Mouse (Mus musculus) mouse trophoblast stem cell (cell line): ENCODE measurements around the gene Rab43.

Source experiments
- in situ Hi-C, 2 experiments: fragments of 300-500 bp; cut with MseI, MboI; formaldehyde crosslinking; loops; 2 replicates in 1 of 2; 3 replicates in 1 of 2; pipeline ENCODE4 v1.15.1; 2025

Gene Rab43

GRCm38 (mm10) chr6:87751574-87751973 lies 60.4 kb downstream of the Rab43 start:
- in situ Hi-C loops = no loop called here

DNA sequence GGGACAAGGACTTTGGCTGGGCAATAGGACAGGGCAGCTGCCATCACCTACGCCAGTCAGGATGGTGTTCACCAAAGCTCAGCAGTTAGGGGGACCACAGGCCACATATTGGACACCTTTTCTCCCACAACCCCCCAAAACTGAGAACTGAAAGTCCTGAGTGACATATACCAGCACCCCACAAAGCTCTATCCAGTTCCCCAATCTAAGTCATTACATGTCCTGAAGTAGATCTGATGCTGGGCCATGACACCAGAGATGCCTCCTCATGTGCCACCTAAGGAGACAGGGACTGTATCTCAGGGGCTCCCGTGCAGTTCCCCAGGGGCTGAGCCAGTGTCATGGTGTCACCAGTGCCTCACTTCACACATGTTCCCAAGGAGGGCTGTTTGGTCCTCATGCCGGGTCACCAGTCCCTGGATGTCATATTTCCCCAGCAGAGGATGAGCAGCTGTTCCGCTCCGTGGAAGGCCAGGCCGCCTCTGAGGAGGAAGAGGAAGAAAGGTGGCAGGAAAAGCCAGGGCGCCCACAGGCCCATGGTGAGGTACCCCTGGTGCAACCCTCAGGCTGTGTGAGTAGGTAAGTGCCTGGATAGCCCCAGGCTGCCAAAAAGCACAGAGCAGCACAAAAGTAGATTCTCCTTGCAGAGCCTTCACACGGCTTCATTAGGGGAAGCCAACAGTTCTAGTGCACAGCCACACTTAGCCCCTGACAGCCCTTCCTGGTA lies 61.6 kb downstream of the Rab43 start:
- in situ Hi-C loops = no loop called here

GRCm38 (mm10) chr6:87748531-87748930 lies 63.4 kb downstream of the Rab43 start:
- in situ Hi-C loops = no loop called here

- in situ Hi-C loops = no loop called here
Observed at GRCm38 (mm10) chr6:87748078-87748477, 63.9 kb downstream of the Rab43 start.

- in situ Hi-C loops = no loop called here
Observed at GRCm38 (mm10) chr6:87746849-87747248, 65.1 kb downstream of the Rab43 start.

DNA sequence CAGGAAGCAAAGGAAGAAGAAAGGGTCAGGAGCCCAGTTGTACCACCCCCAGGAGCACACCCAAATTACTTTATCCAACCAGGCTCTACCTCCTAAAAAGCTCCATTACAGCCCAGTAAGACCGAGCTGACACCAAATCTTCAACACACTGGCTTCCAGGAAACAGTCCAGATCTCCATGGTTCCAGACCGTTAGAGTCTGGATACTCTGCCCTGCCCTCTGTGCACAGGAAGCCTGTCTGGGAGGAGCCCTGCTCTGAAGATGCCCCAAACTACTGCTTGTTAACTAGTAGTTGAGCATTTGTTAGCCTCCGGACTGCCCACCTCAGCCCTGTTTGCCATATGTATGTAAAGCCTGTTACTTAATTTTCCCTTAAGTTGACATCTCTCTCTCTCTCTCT lies 65.9 kb downstream of the Rab43 start:
- in situ Hi-C loops = no loop called here

DNA sequence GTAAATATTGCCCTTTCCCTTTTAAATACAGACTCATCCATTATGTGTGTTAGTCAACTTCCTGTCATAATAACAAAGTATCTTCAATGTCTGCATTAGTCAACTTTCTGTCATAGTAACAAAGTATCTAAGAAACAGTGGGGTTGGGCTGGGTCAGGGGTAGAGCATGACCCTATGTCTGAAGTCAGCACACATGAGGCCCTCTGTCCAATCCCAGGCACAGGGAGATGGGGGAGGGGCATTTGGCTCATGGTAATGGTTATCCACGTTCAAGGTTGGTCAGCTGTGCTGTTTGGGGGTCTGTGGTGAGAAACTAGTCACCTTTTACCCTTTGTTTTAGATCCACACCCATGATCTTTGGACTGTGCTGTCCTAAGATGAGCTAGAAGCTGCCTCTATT lies 66.7 kb downstream of the Rab43 start:
- in situ Hi-C loops = no loop called here

GRCm38 (mm10) chr6:87744632-87745031 lies 67.3 kb downstream of the Rab43 start:
- in situ Hi-C loops = no loop called here

GRCm38 (mm10) chr6:87743281-87743680 lies 68.7 kb downstream of the Rab43 start:
- in situ Hi-C loops = no loop called here

GRCm38 (mm10) chr6:87742804-87743203 lies 69.2 kb downstream of the Rab43 start:
- in situ Hi-C loops = no loop called here

DNA sequence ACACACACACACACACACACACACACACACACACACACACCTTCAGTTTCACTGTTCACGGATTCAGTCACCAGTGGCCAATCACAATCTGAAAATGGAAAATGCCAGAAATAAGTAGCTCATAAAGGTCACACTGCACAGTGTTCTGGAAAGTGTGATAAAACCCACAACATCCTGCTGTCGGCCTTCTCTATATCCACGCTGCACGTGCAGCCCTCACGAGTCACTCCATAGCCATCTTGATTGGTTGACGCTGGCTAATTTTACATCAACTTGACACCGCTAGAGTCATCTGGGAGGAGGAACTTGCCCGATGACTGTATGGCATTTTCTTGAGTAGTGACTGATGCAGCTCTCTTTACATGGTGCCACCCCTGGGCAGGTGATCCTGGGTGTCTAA lies 70.0 kb downstream of the Rab43 start:
- in situ Hi-C loops = no loop called here

DNA sequence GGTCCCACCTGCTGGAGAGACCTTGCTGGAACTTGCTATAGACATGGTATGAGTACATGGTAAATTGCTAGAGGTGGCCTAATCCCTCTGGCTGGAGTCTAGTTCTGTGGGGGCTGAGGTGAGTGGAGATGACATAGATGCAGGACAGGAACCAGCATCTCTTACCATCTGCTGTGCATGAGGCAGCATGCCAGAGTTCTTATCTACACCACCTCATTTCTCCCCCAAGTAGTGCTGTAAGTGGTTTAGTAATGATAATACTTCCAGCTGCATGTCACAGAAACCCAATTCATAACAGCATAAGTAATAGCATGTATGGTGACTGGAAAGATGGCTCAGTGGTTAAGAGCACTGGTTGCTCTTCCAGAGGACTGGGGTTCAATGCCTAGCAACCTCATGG lies 71.5 kb downstream of the Rab43 start:
- in situ Hi-C loops = no loop called here

DNA sequence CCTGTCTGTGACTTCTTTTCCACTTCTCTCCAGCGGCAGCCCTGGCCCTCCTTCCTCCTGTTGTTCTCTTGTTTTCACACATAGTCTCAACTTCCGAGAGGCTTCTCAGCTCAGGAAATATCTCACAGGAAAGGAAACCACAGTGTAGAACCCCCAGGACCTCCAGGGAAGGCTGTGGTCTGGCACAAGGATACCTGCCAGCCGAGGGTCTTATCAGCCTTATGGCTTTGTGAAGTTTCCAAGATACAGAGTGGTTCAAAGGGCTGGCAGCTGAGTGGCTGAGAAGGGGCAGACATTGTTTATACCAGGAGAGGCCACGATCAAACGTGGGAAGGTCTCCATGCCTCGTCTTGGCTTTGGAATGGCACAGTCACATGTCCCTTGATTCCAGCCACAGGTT lies 72.1 kb downstream of the Rab43 start:
- in situ Hi-C loops = no loop called here
